In the genomic region with DNA sequence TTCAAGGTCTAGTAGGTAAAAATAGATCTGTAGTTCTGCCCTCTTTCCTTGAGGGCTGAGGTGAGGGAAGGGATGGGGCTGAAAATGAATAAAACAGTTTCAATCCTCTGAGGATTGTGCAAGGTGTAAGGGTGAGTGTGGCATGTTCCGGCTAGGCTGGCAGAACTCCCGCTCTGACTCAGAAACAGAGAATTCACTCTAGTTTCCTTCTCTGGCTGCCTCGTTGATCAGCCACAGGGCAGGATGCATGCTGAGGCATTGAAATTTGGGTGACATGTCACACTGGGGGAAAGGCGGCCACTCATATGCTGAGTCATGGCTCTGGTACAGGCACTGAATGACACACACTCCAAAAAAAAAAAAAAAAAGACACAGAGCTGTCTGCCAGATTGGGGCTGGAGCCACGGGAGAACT, we compare ENCODE assay signal across 8 mouse cellular contexts. TPM values are rescaled to one million over a fixed set of nuclear protein-coding genes. Genes with fewer than 3 reads are reported as not detected.
DNase-seq lines count a peak whose midpoint lies in the region; ATAC-seq and TF ChIP-seq lines count a peak whose summit lies in the region.

No protein-coding gene starts in this region.

- TF ChIP-seq EP300 in CH12.LX (IDR thresholded peaks at IDR 0.05; ENCODE audit: low read length): peak; percentile 85

- H3K9ac ChIP-seq in CH12.LX (ENCODE audit: insufficient read depth, low read depth): no peak overlapping the region
- H3K9ac ChIP-seq in liver, embryonic 15.5 days: no peak overlapping the region
- no peak overlapping the region for H3K9ac ChIP-seq in midbrain, embryonic 14.5 days (replicated peaks; ENCODE audit: low read length)

- no peaks in the 10 kb centered on the region for H3K27me3 ChIP-seq in CH12.LX (replicated peaks)
- H3K27me3 ChIP-seq in liver, embryonic 15.5 days: no peaks in the 10 kb centered on the region
- H3K27me3 ChIP-seq in midbrain, embryonic 14.5 days (ENCODE audit: control insufficient read depth, insufficient read depth, low read length): no peaks in the 10 kb centered on the region

- H3K4me2 ChIP-seq in CH12.LX (ENCODE audit: insufficient read depth, low read depth, poor library complexity, severe bottlenecking): peak overlapping the region; percentile 2
- H3K4me2 ChIP-seq in liver, embryonic 15.5 days: no peak overlapping the region
- H3K4me2 ChIP-seq in midbrain, embryonic 14.5 days (ENCODE audit: low read length): no peak overlapping the region

- H3K79me2 ChIP-seq in CH12.LX (replicated peaks; ENCODE audit: control insufficient read depth, extremely low read depth, insufficient read depth, poor library complexity, severe bottlenecking): no peaks in the 10 kb centered on the region

- TF ChIP-seq CTCF in CH12.LX (conservative IDR thresholded peaks at IDR 0.05 in 1 of 2, IDR thresholded peaks at IDR 0.05 in 1 of 2; ENCODE audit: low read depth in 2 of 2, low read length in 2 of 2): no peak

- dilution Hi-C loops in CH12.LX (cut with MboI; ENCODE audit: extremely low pct_ligation_motif_present, extremely low pct_unique_long_range_greater_than_20kb, low sequenced_read_pairs): no loop called here

- H3K27ac ChIP-seq in CH12.LX (ENCODE audit: insufficient read depth, low read depth): no peak overlapping the region
- H3K27ac ChIP-seq in liver, embryonic 15.5 days (replicated peaks): no peak overlapping the region
- H3K27ac ChIP-seq in midbrain, embryonic 14.5 days (replicated peaks; ENCODE audit: low read depth, low read length): no peak overlapping the region

- WGBS in liver, embryonic 15.5 days (ENCODE audit: insufficient replicate concordance): 21% methylated on average over 5 of the region's 5 CpGs
- 75% methylated on average over 5 of the region's 5 CpGs for WGBS in midbrain, embryonic 14.5 days

- H3K9me3 ChIP-seq in CH12.LX (replicated peaks; ENCODE audit: low read length): no peaks in the 10 kb centered on the region
- no peaks in the 10 kb centered on the region for H3K9me3 ChIP-seq in liver, embryonic 15.5 days (replicated peaks)
- H3K9me3 ChIP-seq in midbrain, embryonic 14.5 days (ENCODE audit: control insufficient read depth, low read length): no peaks in the 10 kb centered on the region

- in situ Hi-C loops in CH12.LX (cut with MboI; ENCODE audit: low pct_ligation_motif_present, low pct_unique_long_range_greater_than_20kb, low sequenced_read_pairs): no loop called here

- no peak for TF ChIP-seq RAD21 in CH12.LX (IDR thresholded peaks at IDR 0.05; ENCODE audit: low read depth, low read length)

- H3K36me3 ChIP-seq in CH12.LX (replicated peaks in 1 of 2; ENCODE audit: control insufficient read depth in 1 of 2, insufficient read depth in 1 of 2, low read length in 1 of 2): no peaks in the 10 kb centered on the region
- H3K36me3 ChIP-seq in liver, embryonic 15.5 days (replicated peaks): no peaks in the 10 kb centered on the region
- no peaks in the 10 kb centered on the region for H3K36me3 ChIP-seq in midbrain, embryonic 14.5 days (ENCODE audit: control insufficient read depth, insufficient read depth, low read length)

- TF ChIP-seq POLR2A in CH12.LX (IDR thresholded peaks at IDR 0.05; ENCODE audit: low read depth, low read length): no peak

- DNase-seq in cerebellum, adult 18-20 months: peak; percentile 35 to 41
- no peak for DNase-seq in cerebellum, postnatal 36 days
- peak; percentile 80 for DNase-seq in CH12.LX (ENCODE audit: extremely low read depth)
- peak; percentile 39 for DNase-seq in gastrocnemius, postnatal 10 days
- DNase-seq in midbrain, embryonic 14.5 days: no peak
- no peak for DNase-seq in spleen, postnatal 14 days (ENCODE audit: low spot score in 2 of 2)

- no peak overlapping the region for H3K4me3 ChIP-seq in CH12.LX (replicated peaks in 1 of 3; ENCODE audit: low read depth in 2 of 3, low read length in 2 of 3, poor library complexity in 1 of 3)
- H3K4me3 ChIP-seq in liver, embryonic 15.5 days (replicated peaks): no peak overlapping the region
- no peak overlapping the region for H3K4me3 ChIP-seq in midbrain, embryonic 14.5 days (replicated peaks; ENCODE audit: low read depth, low read length)

- peak; percentile 10; the same call in 1 of the 2 replicates for ATAC-seq in liver, embryonic 15.5 days (ENCODE audit: insufficient read depth)
- ATAC-seq in CD4-positive, CD25-positive, alpha-beta regulatory T cell, adult 4 months: no peak
- ATAC-seq in midbrain, embryonic 14.5 days (ENCODE audit: low FRiP score, low TSS enrichment): no peak

- peaks cover 9 to 46% of the 10 kb centered on the region in 2 experiments for H3K4me1 ChIP-seq in CH12.LX (ENCODE audit: control insufficient read depth in 1 of 2, insufficient read depth in 2 of 2)
- H3K4me1 ChIP-seq in liver, embryonic 15.5 days (replicated peaks): peaks cover 14% of the 10 kb centered on the region
- no peaks in the 10 kb centered on the region for H3K4me1 ChIP-seq in midbrain, embryonic 14.5 days (ENCODE audit: control insufficient read depth, insufficient read depth, low read length)

TF ChIP-seq in CH12.LX, 34 proteins besides CTCF, POLR2A, EP300 and RAD21:
- TF ChIP-seq ZKSCAN1 (IDR thresholded peaks at IDR 0.05; ENCODE audit: borderline replicate concordance, low read depth, low read length) (no peak), SIN3A (IDR thresholded peaks at IDR 0.05; ENCODE audit: low read length) (peak; percentile 51; the same call in 1 of the 2 replicates), ETS1 (conservative IDR thresholded peaks at IDR 0.05; ENCODE audit: low read depth, low read length) (peak; percentile 79), POLR2AphosphoS2 (IDR thresholded peaks at IDR 0.05; ENCODE audit: low read depth, low read length) (no peak), UBTF (IDR thresholded peaks at IDR 0.05; ENCODE audit: low read depth, low read length) (no peak), MEF2A (IDR thresholded peaks at IDR 0.05; ENCODE audit: borderline replicate concordance, low read depth, low read length) (peak; percentile 67; the same call in 1 of the 2 replicates), ZNF384 (IDR thresholded peaks at IDR 0.05; ENCODE audit: low read depth, low read length) (peak; percentile 93), NELFE (IDR thresholded peaks at IDR 0.05; ENCODE audit: low read depth, low read length) (0 out of 2 replicates have a peak, but pooled peaks have one; percentile 16), MAZ (IDR thresholded peaks at IDR 0.05; ENCODE audit: low read depth, low read length) (peak; percentile 55; the same call in 1 of the 2 replicates), KAT2A (IDR thresholded peaks at IDR 0.05; ENCODE audit: insufficient replicate concordance, low read length) (no peak), BHLHE40 (IDR thresholded peaks at IDR 0.05; ENCODE audit: low read depth, low read length) (peak; percentile 79), MAFK (IDR thresholded peaks at IDR 0.05; ENCODE audit: insufficient replicate concordance, low read length) (peak; percentile 91), TBP (conservative IDR thresholded peaks at IDR 0.05; ENCODE audit: low read depth, low read length) (no peak), HCFC1 (IDR thresholded peaks at IDR 0.05; ENCODE audit: low read depth, low read length) (0 out of 2 replicates have a peak, but pooled peaks have one; percentile 23), MYC (IDR thresholded peaks at IDR 0.05; ENCODE audit: low read depth, low read length) (peak; percentile 53; the same call in 1 of the 2 replicates), NRF1 (IDR thresholded peaks at IDR 0.05; ENCODE audit: low read depth, low read length) (no peak), TCF12 (IDR thresholded peaks at IDR 0.05; ENCODE audit: low read depth, low read length) (peak; percentile 55; the same call in 1 of the 2 replicates), MAX (IDR thresholded peaks at IDR 0.05; ENCODE audit: low read length) (peak; percentile 60; the same call in 1 of the 2 replicates), IRF4 (IDR thresholded peaks at IDR 0.05; ENCODE audit: low read depth, low read length) (peak; percentile 95), MXI1 (IDR thresholded peaks at IDR 0.05; ENCODE audit: low read depth, low read length) (peak; percentile 68; the same call in 1 of the 2 replicates), CHD2 (IDR thresholded peaks at IDR 0.05; ENCODE audit: low read length) (peak; percentile 39; the same call in 1 of the 2 replicates), RCOR1 (conservative IDR thresholded peaks at IDR 0.05; ENCODE audit: low read depth, low read length) (peak; percentile 73), GABPA (IDR thresholded peaks at IDR 0.05; ENCODE audit: insufficient replicate concordance, low read depth, low read length) (no peak), ZMIZ1 (IDR thresholded peaks at IDR 0.05; ENCODE audit: low read depth, low read length) (no peak), ZC3H11A (IDR thresholded peaks at IDR 0.05; ENCODE audit: low read depth, low read length) (no peak), JUND (conservative IDR thresholded peaks at IDR 0.05; ENCODE audit: low read depth, low read length) (peak; percentile 71; the same call in 1 of the 2 replicates), JUN (IDR thresholded peaks at IDR 0.05; ENCODE audit: insufficient read depth, low read depth, low read length) (peak; percentile 49), PAX5 (IDR thresholded peaks at IDR 0.05; ENCODE audit: low read length) (no peak), ELF1 (IDR thresholded peaks at IDR 0.05; ENCODE audit: low read depth, low read length) (0 out of 2 replicates have a peak, but pooled peaks have one; percentile 18)

RNA-seq across cellular contexts. Expression of gene Irf2bp2, which starts 42.8 kb away (rescaled TPM):
- total RNA-seq in CH12.LX (2012; rRNA removed): 20.2 and 28.6 TPM in 2 replicates
- total RNA-seq in CH12.LX (2014; rRNA removed): 30.3 and 31.2 TPM in 2 replicates
- 17.8 and 19.9 TPM in 2 replicates for polyA plus RNA-seq in CH12.LX (2012; ENCODE audit: insufficient read length, low read depth)
- total RNA-seq in gastrocnemius, postnatal 10 days (2021): 10 to 100 TPM; 53.3 to 55.5 TPM
- polyA plus RNA-seq in liver, embryonic 15.5 days (2015; fragmentation: Nextera tagmentation; extraction: Ambion mirVana): 3.8 and 4.0 TPM in 2 replicates
- polyA plus RNA-seq in CD4-positive, CD25-positive, alpha-beta regulatory T cell, adult 4 months (2017; shearing (Covaris generic)): 10 to 100 TPM; 15.5 to 22.4 TPM
- 7.8 and 9.8 TPM in 2 replicates for polyA plus RNA-seq in midbrain, embryonic 14.5 days (2014; fragmentation: Nextera tagmentation; extraction: Ambion mirVana)

Comparison
In these comparisons a context has a peak if more than half of its experiments do, and no peak if none do; other contexts are left out.
1. DNase-seq: peak in cerebellum, adult 18-20 months (2 of 2), CH12.LX (single experiment) and gastrocnemius, postnatal 10 days (single experiment); none in cerebellum, postnatal 36 days (0 of 2), midbrain, embryonic 14.5 days (single experiment) and spleen, postnatal 14 days (0 of 2).